Mouse (Mus musculus): ENCODE results near the gene Syt16.

Syt16 gene

GRCm38 (mm10) chr12:74109462-74110068, 112.1 kb downstream of the Syt16 start:
- DNase-seq = no peak

GRCm38 (mm10) chr12:74116825-74117224, 119.4 kb downstream of the Syt16 start:
- DNase-seq = no peak

- DNase-seq = peak; percentile 5
Measured at GRCm38 (mm10) chr12:74125796-74126195, 128.3 kb downstream of the Syt16 start.

- no peak for DNase-seq
Measured at GRCm38 (mm10) chr12:74128229-74128628, 130.8 kb downstream of the Syt16 start.

GRCm38 (mm10) chr12:74131790-74132189, 134.3 kb downstream of the Syt16 start:
- no peak for DNase-seq

GRCm38 (mm10) chr12:74142147-74142546, 144.7 kb downstream of the Syt16 start:
- no peak for DNase-seq

GRCm38 (mm10) chr12:74144385-74144784, 146.9 kb downstream of the Syt16 start:
- DNase-seq = peak; percentile 3

GRCm38 (mm10) chr12:74160791-74161190, 163.3 kb downstream of the Syt16 start:
- no peak for DNase-seq

GRCm38 (mm10) chr12:74163080-74163479, 165.6 kb downstream of the Syt16 start:
- no peak for DNase-seq

GRCm38 (mm10) chr12:74171257-74171656, 173.8 kb downstream of the Syt16 start:
- no peak for DNase-seq

- no peak for DNase-seq
Measured at GRCm38 (mm10) chr12:74173902-74174301, 176.4 kb downstream of the Syt16 start.

- no peak for DNase-seq
Measured at GRCm38 (mm10) chr12:74184596-74184995, 187.1 kb downstream of the Syt16 start.

GRCm38 (mm10) chr12:74188243-74188785, 190.9 kb downstream of the Syt16 start:
- no peak for DNase-seq

GRCm38 (mm10) chr12:74188815-74189214, 191.4 kb downstream of the Syt16 start:
- DNase-seq = no peak

GRCm38 (mm10) chr12:74189840-74190239, 192.4 kb downstream of the Syt16 start:
- DNase-seq = no peak

- DNase-seq = no peak
Measured at GRCm38 (mm10) chr12:74190297-74190696, 192.8 kb downstream of the Syt16 start.

GRCm38 (mm10) chr12:74192552-74192951, 195.1 kb downstream of the Syt16 start:
- DNase-seq = no peak

- DNase-seq = no peak
Measured at GRCm38 (mm10) chr12:74201410-74201809, 203.9 kb downstream of the Syt16 start.

- no peak for DNase-seq
Measured at GRCm38 (mm10) chr12:74202431-74203042, 205.1 kb downstream of the Syt16 start.

- DNase-seq = no peak
Measured at GRCm38 (mm10) chr12:74212156-74212555, 214.7 kb downstream of the Syt16 start.

GRCm38 (mm10) chr12:74216103-74216728, 218.8 kb downstream of the Syt16 start:
- no peak for DNase-seq

GRCm38 (mm10) chr12:74219909-74220308, 222.4 kb downstream of the Syt16 start:
- no peak for DNase-seq

GRCm38 (mm10) chr12:74220651-74221050, 223.2 kb downstream of the Syt16 start:
- no peak for DNase-seq

- DNase-seq = no peak
Measured at GRCm38 (mm10) chr12:74230808-74231207, 233.3 kb downstream of the Syt16 start.

All from lung, postnatal 36 days (tissue).